Mouse (Mus musculus): Measurements from ENCODE around the gene Taf12. TPM values are rescaled to one million over a fixed set of nuclear protein-coding genes. Genes with fewer than 3 reads are reported as not detected.
A peak's percentile ranks its signal among the peaks of the same experiment; 100 is the strongest.

Gene Taf12
- polyA plus RNA-seq, 1 experiment from 2014 or later, result 38.3 TPM

DNA sequence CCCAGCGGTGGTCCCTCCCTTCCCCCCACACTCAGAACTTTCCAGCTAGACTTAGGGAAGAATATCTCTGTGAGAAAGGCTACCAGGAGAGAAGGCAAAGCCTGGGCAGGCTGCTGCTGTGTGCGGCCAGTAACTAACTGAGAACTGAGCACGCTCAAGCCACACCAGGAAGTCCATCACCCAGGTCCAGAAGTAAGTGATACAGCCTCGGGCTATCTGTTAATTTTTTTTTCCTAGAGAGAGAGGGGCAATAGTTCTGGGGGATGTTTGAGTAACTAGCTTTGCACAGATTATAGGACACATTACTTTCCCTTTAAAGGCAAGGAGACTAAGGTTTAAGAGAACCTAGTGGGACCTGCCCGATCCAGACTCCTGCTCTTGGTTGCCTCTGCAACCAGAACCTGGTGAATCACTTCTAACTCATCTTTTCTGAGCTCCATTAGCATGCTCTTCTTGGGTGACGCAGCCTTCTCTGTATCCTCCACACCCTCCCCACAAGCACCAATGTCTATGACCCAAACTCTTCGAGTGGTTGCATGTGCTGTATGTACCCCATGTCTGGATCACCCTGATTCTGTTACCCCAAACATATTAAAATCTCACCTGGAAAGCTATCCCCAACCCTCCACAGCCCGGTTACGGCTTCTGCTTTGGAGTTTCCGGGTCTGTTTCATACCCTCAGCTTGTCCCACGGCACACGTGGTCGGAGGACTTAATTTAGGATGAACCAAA, 70.4 kb downstream of the Taf12 start:
- peak overlapping the region; percentile 82 for H3K9ac ChIP-seq
- H3K9me3 ChIP-seq (replicated peaks), result no peaks in the 10 kb centered on the region
- ATAC-seq (ENCODE audit: insufficient read depth), result peak; percentile 38; the same call in 1 of the 2 replicates
- peaks cover 50% of the 10 kb centered on the region for H3K4me1 ChIP-seq (replicated peaks)
- H3K4me2 ChIP-seq, result peak overlapping the region; percentile 90
- peak overlapping the region; percentile 87 for H3K27ac ChIP-seq (replicated peaks)
- 1% methylated on average over 13 of the region's 13 CpGs for WGBS (ENCODE audit: insufficient replicate concordance)
- no peaks in the 10 kb centered on the region for H3K27me3 ChIP-seq
- H3K4me3 ChIP-seq (replicated peaks), result peak overlapping the region; percentile 87
- peaks cover 32% of the 10 kb centered on the region for H3K36me3 ChIP-seq (replicated peaks)

Other genes with a start within 250 kb of the Taf12 start
- 0.43 and 0.46 TPM in 2 replicates for gene Gm10300, start 199.7 kb upstream of the Taf12 start, polyA plus RNA-seq (2015; fragmentation: Nextera tagmentation; extraction: Ambion mirVana)
- gene Epb41, start 199.1 kb upstream of the Taf12 start, polyA plus RNA-seq (2015; fragmentation: Nextera tagmentation; extraction: Ambion mirVana), result 181 and 204 TPM in 2 replicates
- gene Oprd1, start 129.9 kb upstream of the Taf12 start, polyA plus RNA-seq (2015; fragmentation: Nextera tagmentation; extraction: Ambion mirVana), result 0.08 TPM in 1 of 2 replicates, not detected in the other
- gene Ythdf2, start 62.1 kb upstream of the Taf12 start, polyA plus RNA-seq (2015; fragmentation: Nextera tagmentation; extraction: Ambion mirVana), result 26.2 and 28.6 TPM in 2 replicates
- 13.2 and 14.2 TPM in 2 replicates for gene Gmeb1, start 12.8 kb upstream of the Taf12 start, polyA plus RNA-seq (2015; fragmentation: Nextera tagmentation; extraction: Ambion mirVana)
- gene Rab42, start 29.0 kb downstream of the Taf12 start, polyA plus RNA-seq (2015; fragmentation: Nextera tagmentation; extraction: Ambion mirVana), result 0.52 and 0.54 TPM in 2 replicates
- gene Trnau1ap, start 55.2 kb downstream of the Taf12 start, polyA plus RNA-seq (2015; fragmentation: Nextera tagmentation; extraction: Ambion mirVana), result 28.7 and 34.2 TPM in 2 replicates
- 48.0 and 54.5 TPM in 2 replicates for gene Rcc1, start 79.2 kb downstream of the Taf12 start, polyA plus RNA-seq (2015; fragmentation: Nextera tagmentation; extraction: Ambion mirVana)
- 8.0 and 8.6 TPM in 2 replicates for gene Phactr4, start 148.1 kb downstream of the Taf12 start, polyA plus RNA-seq (2015; fragmentation: Nextera tagmentation; extraction: Ambion mirVana)
- gene Med18, start 189.5 kb downstream of the Taf12 start, polyA plus RNA-seq (2015; fragmentation: Nextera tagmentation; extraction: Ambion mirVana), result 10.7 and 11.2 TPM in 2 replicates
- gene Sesn2, start 236.1 kb downstream of the Taf12 start, polyA plus RNA-seq (2015; fragmentation: Nextera tagmentation; extraction: Ambion mirVana), result 7.4 and 7.8 TPM in 2 replicates

All from liver, embryonic 15.5 days (tissue).